Mouse (Mus musculus): ENCODE measurements at regions not wholly inside any gene's neighbourhood (a gene's known extent, or its start where the extent isn't known, plus 50 kb on each side); places are given as distances from the start of the nearest gene placed in this dataset.
A peak's percentile ranks its signal among the peaks of the same experiment; 100 is the strongest.

DNA sequence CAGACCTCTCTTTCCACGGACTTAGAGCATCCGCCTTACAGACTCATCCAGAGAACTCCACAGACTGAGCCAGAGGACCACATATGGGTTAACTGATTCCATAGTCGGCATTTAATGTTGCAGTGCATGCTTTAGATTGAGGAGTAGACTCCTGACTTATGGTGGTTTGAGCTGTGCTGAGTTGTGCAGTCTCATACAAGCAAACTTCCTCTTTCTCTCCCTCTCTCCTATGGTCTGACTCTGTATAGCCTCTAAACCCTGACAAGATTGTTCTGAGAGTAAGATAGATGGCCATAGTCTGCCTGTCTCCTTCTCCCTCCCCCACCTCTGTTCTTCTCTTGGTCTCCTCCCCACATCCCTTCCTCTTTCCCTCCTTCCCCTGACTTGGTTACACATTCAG, 616.0 kb downstream of the Ryr2 start:
- no peak for DNase-seq
- Histone ChIP-seq H3K4me1 (ENCODE audit: control insufficient read depth, insufficient read depth, low read length) (no peaks in the 10 kb centered on the region), H3K4me2 (ENCODE audit: low read length) (no peak overlapping the region), H3K4me3 (replicated peaks; ENCODE audit: low read depth, low read length) (no peak overlapping the region), H3K9me3 (ENCODE audit: control insufficient read depth, low read length) (no peaks in the 10 kb centered on the region), H3K27me3 (ENCODE audit: control insufficient read depth, insufficient read depth, low read length) (no peaks in the 10 kb centered on the region), H3K27ac (replicated peaks; ENCODE audit: low read depth, low read length) (no peak overlapping the region), H3K36me3 (ENCODE audit: control insufficient read depth, insufficient read depth, low read length) (no peaks in the 10 kb centered on the region), H3K9ac (replicated peaks; ENCODE audit: low read length) (no peak overlapping the region)
- 83% methylated on average over 3 of the region's 3 CpGs for WGBS
- ATAC-seq (ENCODE audit: low FRiP score, low TSS enrichment), result no peak

DNA sequence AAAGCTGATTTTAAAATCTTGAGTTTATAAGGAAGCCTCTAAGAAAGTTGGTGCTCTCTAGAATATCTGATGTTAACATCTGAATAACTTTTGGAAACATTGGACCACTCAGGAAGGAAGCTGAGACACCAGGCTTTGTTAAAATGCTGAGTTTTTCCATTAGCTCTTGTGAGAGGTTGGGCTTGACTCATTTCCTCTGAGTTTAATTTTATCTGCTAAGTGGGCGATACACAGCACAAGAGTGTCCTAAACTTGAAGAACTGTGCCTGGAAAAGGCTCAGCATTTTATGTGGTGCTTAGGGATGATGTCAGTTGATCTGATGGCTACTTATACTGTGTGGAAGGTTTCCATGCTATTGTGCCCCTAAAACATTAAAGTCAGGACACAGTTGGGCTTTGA, 623.6 kb downstream of the Ryr2 start:
- no peak for DNase-seq
- H3K4me3 ChIP-seq (replicated peaks; ENCODE audit: low read depth, low read length), result no peak overlapping the region
- no peak for ATAC-seq (ENCODE audit: low FRiP score, low TSS enrichment)
- H3K9ac ChIP-seq (replicated peaks; ENCODE audit: low read length), result no peak overlapping the region
- H3K4me2 ChIP-seq (ENCODE audit: low read length), result no peak overlapping the region
- no peaks in the 10 kb centered on the region for H3K36me3 ChIP-seq (ENCODE audit: control insufficient read depth, insufficient read depth, low read length)
- no peak overlapping the region for H3K27ac ChIP-seq (replicated peaks; ENCODE audit: low read depth, low read length)
- H3K9me3 ChIP-seq (ENCODE audit: control insufficient read depth, low read length), result no peaks in the 10 kb centered on the region
- H3K4me1 ChIP-seq (ENCODE audit: control insufficient read depth, insufficient read depth, low read length), result no peaks in the 10 kb centered on the region
- H3K27me3 ChIP-seq (ENCODE audit: control insufficient read depth, insufficient read depth, low read length), result no peaks in the 10 kb centered on the region
- WGBS, result 83% methylated on average over 1 of the region's 1 CpGs

DNA sequence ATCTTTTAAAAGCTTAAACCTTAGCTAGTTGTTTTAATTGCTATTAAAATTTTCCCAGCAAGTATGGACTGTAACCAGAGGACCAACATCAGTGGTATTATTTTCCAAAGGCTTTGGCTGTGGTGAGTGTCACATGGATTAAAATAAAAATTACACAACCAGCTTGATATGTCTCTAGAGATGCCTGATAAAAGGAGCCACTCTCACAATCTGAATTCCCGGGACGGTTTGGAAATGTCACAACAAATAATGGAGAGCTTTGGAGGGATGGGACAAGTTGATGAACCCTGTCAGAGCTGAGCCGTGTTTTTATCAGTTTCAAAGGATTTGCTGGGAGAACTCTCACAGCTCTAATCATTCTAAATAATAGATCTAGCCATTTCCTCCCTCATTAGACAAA, 624.0 kb downstream of the Ryr2 start:
- Histone ChIP-seq H3K36me3 (ENCODE audit: control insufficient read depth, insufficient read depth, low read length) (no peaks in the 10 kb centered on the region), H3K27me3 (ENCODE audit: control insufficient read depth, insufficient read depth, low read length) (no peaks in the 10 kb centered on the region), H3K9me3 (ENCODE audit: control insufficient read depth, low read length) (no peaks in the 10 kb centered on the region), H3K4me1 (ENCODE audit: control insufficient read depth, insufficient read depth, low read length) (no peaks in the 10 kb centered on the region), H3K4me3 (replicated peaks; ENCODE audit: low read depth, low read length) (no peak overlapping the region), H3K4me2 (ENCODE audit: low read length) (no peak overlapping the region), H3K27ac (replicated peaks; ENCODE audit: low read depth, low read length) (no peak overlapping the region), H3K9ac (replicated peaks; ENCODE audit: low read length) (no peak overlapping the region)
- WGBS, result 16% methylated on average over 3 of the region's 3 CpGs
- 0 out of 2 replicates have a peak, but pooled peaks have one; percentile 31 for ATAC-seq (ENCODE audit: low FRiP score, low TSS enrichment)
- DNase-seq, result peak; percentile 46

GRCm38 (mm10) chr13:11460251-11460650, 646.5 kb downstream of the Ryr2 start:
- Histone ChIP-seq H3K27ac (replicated peaks; ENCODE audit: low read depth, low read length) (no peak overlapping the region), H3K4me1 (ENCODE audit: control insufficient read depth, insufficient read depth, low read length) (no peaks in the 10 kb centered on the region), H3K9me3 (ENCODE audit: control insufficient read depth, low read length) (no peaks in the 10 kb centered on the region), H3K36me3 (ENCODE audit: control insufficient read depth, insufficient read depth, low read length) (no peaks in the 10 kb centered on the region), H3K4me2 (ENCODE audit: low read length) (no peak overlapping the region), H3K9ac (replicated peaks; ENCODE audit: low read length) (no peak overlapping the region), H3K27me3 (ENCODE audit: control insufficient read depth, insufficient read depth, low read length) (no peaks in the 10 kb centered on the region), H3K4me3 (replicated peaks; ENCODE audit: low read depth, low read length) (no peak overlapping the region)
- no peak for ATAC-seq (ENCODE audit: low FRiP score, low TSS enrichment)
- WGBS, result 95% methylated on average over 2 of the region's 2 CpGs
- DNase-seq, result no peak

DNA sequence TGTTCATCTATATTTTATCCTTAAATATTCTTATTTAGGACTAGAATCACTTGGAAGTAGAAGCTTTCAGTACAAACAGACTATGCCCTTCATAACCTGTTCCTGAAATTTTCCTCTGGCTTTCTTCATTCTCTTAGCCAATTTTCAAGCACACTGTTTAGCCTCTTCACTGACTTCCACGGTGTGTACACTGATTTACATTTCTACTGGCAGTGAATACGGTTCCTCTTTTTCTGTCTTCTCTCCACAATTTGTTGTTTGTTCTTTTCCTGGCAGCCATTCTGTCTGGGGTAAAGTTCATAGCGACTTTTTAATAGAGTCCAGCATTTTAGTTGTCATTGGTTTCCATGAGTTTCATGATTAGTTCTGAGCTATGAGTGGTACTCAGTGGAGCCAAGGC, 651.6 kb downstream of the Ryr2 start:
- H3K4me1 ChIP-seq (ENCODE audit: control insufficient read depth, insufficient read depth, low read length), result no peaks in the 10 kb centered on the region
- DNase-seq (no peak), ATAC-seq (ENCODE audit: low FRiP score, low TSS enrichment) (no peak)
- no peak overlapping the region for H3K4me2 ChIP-seq (ENCODE audit: low read length)
- H3K9me3 ChIP-seq (ENCODE audit: control insufficient read depth, low read length), result no peaks in the 10 kb centered on the region
- no peaks in the 10 kb centered on the region for H3K27me3 ChIP-seq (ENCODE audit: control insufficient read depth, insufficient read depth, low read length)
- H3K4me3 ChIP-seq (replicated peaks; ENCODE audit: low read depth, low read length), result no peak overlapping the region
- no peaks in the 10 kb centered on the region for H3K36me3 ChIP-seq (ENCODE audit: control insufficient read depth, insufficient read depth, low read length)
- H3K27ac ChIP-seq (replicated peaks; ENCODE audit: low read depth, low read length), result no peak overlapping the region
- H3K9ac ChIP-seq (replicated peaks; ENCODE audit: low read length), result no peak overlapping the region
- WGBS, result 77% methylated on average over 3 of the region's 3 CpGs

DNA sequence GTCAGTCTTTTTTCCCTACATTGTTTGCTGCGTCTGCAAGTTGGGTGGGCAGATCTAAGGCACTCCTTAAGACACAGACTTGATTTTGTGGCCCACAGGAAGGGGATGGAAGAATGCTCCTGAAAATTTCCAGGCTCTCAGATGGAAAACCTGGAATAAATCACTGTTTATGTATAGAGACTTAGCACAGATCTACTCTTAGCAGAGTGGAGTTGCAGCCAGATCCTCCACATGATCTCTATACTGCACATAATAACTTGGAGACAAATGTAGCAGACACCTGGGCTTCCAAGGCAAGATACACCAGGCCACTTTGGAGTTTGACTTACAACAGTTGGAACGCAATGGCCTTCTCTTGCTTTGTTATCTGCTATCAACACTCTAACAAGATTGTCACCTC, 654.3 kb downstream of the Ryr2 start:
- Histone ChIP-seq H3K36me3 (ENCODE audit: control insufficient read depth, insufficient read depth, low read length) (no peaks in the 10 kb centered on the region), H3K4me1 (ENCODE audit: control insufficient read depth, insufficient read depth, low read length) (no peaks in the 10 kb centered on the region), H3K4me3 (replicated peaks; ENCODE audit: low read depth, low read length) (no peak overlapping the region), H3K9ac (replicated peaks; ENCODE audit: low read length) (no peak overlapping the region), H3K4me2 (ENCODE audit: low read length) (no peak overlapping the region), H3K27me3 (ENCODE audit: control insufficient read depth, insufficient read depth, low read length) (no peaks in the 10 kb centered on the region), H3K27ac (replicated peaks; ENCODE audit: low read depth, low read length) (no peak overlapping the region), H3K9me3 (ENCODE audit: control insufficient read depth, low read length) (no peaks in the 10 kb centered on the region)
- 89% methylated on average over 2 of the region's 2 CpGs for WGBS
- ATAC-seq (ENCODE audit: low FRiP score, low TSS enrichment), result no peak
- no peak for DNase-seq

DNA sequence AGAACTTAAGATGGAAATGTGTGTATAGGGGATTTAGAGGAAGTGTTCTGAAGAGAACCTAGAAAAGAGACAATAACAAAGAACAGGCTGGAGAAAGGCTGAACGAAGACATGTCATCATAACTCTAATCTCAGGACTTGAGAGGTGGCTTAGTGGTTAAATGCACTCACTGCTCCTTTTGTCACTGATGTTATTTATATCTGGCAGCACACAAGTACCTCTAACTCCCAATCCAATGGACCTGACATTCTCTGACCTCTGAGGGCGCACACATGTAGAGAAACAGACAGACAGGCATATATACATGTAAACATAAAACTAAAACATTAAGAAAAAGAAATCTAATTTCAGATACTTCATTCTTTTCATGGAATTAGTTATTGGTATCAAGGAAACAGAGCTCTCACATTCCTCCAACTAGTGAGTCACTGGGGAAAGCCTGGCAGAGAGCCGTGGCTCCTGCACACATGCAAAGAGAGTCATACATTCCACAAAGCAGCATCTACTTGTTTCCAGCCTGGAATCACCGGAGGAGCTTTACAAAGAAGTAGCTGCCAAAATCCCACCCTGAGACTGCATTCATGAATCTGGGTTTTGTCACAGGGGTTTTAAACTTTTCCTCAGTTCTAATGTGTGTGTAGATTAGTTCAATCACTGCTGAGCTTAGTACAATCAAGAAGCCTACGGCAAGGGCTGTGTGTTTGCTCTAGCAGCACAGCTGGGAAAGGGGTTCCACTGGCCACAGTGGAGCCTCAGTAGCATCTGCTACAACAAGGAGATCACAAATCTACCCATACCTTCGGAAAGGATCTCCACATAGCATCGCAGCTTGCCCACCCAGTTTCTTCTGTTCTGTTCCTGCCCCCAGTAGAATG, 674.0 kb downstream of the Ryr2 start:
- no peaks in the 10 kb centered on the region for H3K36me3 ChIP-seq (ENCODE audit: control insufficient read depth, insufficient read depth, low read length)
- WGBS, result 76% methylated on average over 7 of the region's 7 CpGs
- no peaks in the 10 kb centered on the region for H3K27me3 ChIP-seq (ENCODE audit: control insufficient read depth, insufficient read depth, low read length)
- H3K9me3 ChIP-seq (ENCODE audit: control insufficient read depth, low read length), result no peaks in the 10 kb centered on the region
- ATAC-seq (ENCODE audit: low FRiP score, low TSS enrichment) (no peak), DNase-seq (peak; percentile 20)
- H3K4me1 ChIP-seq (ENCODE audit: control insufficient read depth, insufficient read depth, low read length), result no peaks in the 10 kb centered on the region
- no peak overlapping the region for H3K4me2 ChIP-seq (ENCODE audit: low read length)
- H3K4me3 ChIP-seq (replicated peaks; ENCODE audit: low read depth, low read length), result no peak overlapping the region
- no peak overlapping the region for H3K9ac ChIP-seq (replicated peaks; ENCODE audit: low read length)
- H3K27ac ChIP-seq (replicated peaks; ENCODE audit: low read depth, low read length), result no peak overlapping the region

DNA sequence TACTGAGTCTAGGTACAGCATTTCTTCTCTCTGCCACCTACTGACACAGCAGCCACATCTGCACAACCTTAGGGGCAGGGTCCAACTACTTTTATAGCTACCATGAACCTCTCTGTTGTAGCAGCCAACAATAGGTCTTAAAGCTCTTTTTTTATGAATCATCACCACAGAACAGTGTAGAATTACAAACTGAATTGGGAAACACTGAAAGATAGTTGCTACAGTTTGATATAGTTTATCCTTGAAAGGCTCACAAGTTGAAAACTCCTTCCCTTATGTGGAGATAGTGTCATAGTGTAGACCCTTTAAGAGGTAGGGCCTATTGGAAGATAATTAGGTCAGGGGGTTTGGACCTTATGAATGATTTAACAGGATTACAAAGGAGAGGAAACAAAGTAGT, 679.9 kb downstream of the Ryr2 start:
- Histone ChIP-seq H3K4me1 (ENCODE audit: control insufficient read depth, insufficient read depth, low read length) (no peaks in the 10 kb centered on the region), H3K36me3 (ENCODE audit: control insufficient read depth, insufficient read depth, low read length) (no peaks in the 10 kb centered on the region), H3K27me3 (ENCODE audit: control insufficient read depth, insufficient read depth, low read length) (no peaks in the 10 kb centered on the region), H3K9ac (replicated peaks; ENCODE audit: low read length) (no peak overlapping the region), H3K9me3 (ENCODE audit: control insufficient read depth, low read length) (no peaks in the 10 kb centered on the region), H3K4me2 (ENCODE audit: low read length) (no peak overlapping the region), H3K27ac (replicated peaks; ENCODE audit: low read depth, low read length) (no peak overlapping the region), H3K4me3 (replicated peaks; ENCODE audit: low read depth, low read length) (no peak overlapping the region)
- DNase-seq (no peak), ATAC-seq (ENCODE audit: low FRiP score, low TSS enrichment) (no peak)

GRCm38 (mm10) chr13:11392027-11392426, 714.7 kb downstream of the Ryr2 start:
- DNase-seq (peak; percentile 4), ATAC-seq (ENCODE audit: low FRiP score, low TSS enrichment) (no peak)
- H3K4me3 ChIP-seq (replicated peaks; ENCODE audit: low read depth, low read length), result no peak overlapping the region
- H3K9ac ChIP-seq (replicated peaks; ENCODE audit: low read length), result no peak overlapping the region
- H3K27me3 ChIP-seq (ENCODE audit: control insufficient read depth, insufficient read depth, low read length), result no peaks in the 10 kb centered on the region
- no peaks in the 10 kb centered on the region for H3K4me1 ChIP-seq (ENCODE audit: control insufficient read depth, insufficient read depth, low read length)
- no peaks in the 10 kb centered on the region for H3K36me3 ChIP-seq (ENCODE audit: control insufficient read depth, insufficient read depth, low read length)
- H3K4me2 ChIP-seq (ENCODE audit: low read length), result no peak overlapping the region
- no peak overlapping the region for H3K27ac ChIP-seq (replicated peaks; ENCODE audit: low read depth, low read length)
- no peaks in the 10 kb centered on the region for H3K9me3 ChIP-seq (ENCODE audit: control insufficient read depth, low read length)
- WGBS, result 55% methylated on average over 2 of the region's 2 CpGs

All from midbrain, embryonic 14.5 days (tissue).